Mouse (Mus musculus) activated CD4-positive, CD25-positive, alpha-beta regulatory T cell (primary cell): ENCODE data around the gene Zfp933. TPM values are rescaled to one million over a fixed set of nuclear protein-coding genes. Genes with fewer than 3 reads are reported as not detected.

Experiments
- polyA plus RNA-seq, 2 experiments: library from polyadenylated mRNA; unstranded; fragments of 100-300 nt; shearing (Covaris generic); gene quantifications; one replicate each; pipeline ENCODE4 v1.2.1; 2017

Zfp933 gene
- polyA plus RNA-seq: 1 to 10 TPM; 3.5 to 7.6 TPM

GRCm38 (mm10) chr4:147847614-147848583 lies at the start of gene Zfp933:
Zfp933 (minus strand) TSS chr4:147848366.

DNA sequence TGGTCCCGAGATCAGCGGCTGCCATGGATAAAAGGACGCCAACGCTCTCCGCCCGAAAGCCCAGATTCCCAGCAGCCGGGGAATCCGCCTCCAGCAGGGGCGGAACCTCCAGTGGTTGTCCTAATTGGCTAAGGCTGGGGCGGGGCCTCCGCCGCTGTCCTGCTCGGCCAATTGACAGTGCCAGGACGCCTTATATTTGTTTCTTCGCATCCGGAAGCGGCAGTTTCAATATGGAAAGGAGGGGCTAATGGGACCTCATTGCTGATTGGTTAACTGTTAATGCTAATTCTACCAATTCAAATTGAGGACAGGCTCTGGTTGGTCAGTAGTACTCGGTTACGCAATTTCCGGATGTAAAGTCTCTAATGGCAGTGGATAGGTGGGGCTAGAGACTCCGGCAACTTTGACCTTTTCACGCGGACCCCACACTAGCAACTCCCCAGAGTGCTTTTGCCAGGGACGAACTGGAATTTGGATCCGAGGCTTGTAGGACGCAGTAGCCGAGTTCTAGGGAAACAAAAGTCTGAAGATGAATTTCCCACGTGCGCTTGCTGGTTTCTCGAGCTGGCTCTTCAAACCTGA lies 20.4 kb upstream of the Zfp933 start, which contains the start of the genes Miip and Fv1:
Gene Miip (minus strand): TSS at position 367 of the 582 bp plus-strand sequence.
Gene Fv1 (plus strand): TSS at position 530 of the 582 bp plus-strand sequence.

DNA sequence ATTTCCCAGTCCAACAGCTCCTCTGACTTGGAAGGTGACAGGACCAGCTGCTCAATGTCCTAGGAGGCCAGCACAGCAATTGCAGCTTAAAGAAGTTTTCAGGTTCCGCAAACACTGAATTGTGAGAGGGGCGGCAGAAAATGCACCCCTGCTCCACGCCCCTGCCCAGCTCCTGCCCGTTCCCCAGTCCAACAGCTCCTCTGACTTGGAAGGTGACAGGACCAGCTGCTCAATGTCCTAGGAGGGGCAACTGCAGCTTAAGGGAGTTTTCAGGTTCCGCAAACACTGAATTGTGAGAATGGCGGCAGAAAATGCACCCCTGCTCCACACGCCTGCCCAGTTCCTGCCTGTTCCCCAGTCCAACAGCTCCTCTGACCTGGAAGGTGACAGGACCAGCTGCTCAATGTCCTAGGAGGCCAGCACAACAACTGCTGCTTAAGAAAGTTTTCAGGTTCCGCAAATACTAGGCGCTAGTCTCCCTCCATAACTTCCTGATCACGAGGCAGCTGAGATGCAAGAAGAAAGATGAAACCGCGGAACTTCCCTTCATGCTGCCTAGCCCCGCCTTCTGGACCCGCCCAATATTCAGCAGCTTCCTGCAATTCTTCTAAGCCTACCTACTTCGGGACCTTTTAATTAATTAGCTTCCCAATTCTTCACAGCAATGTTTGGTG lies 38.7 kb downstream of the Zfp933 start, which contains the start of gene Zfp984:
Gene Zfp984 (minus strand): TSS at position 497 of the 674 bp plus-strand sequence.

Other genes starting within 250 kb of the Zfp933 start
- gene Zfp979, start 205.9 kb downstream of the Zfp933 start, polyA plus RNA-seq: 1 to 10 TPM in 1 of 2 experiments, under 1 TPM in 1; 0.27 to 1.1 TPM
- gene Zfp534, start 145.8 kb downstream of the Zfp933 start, polyA plus RNA-seq: under 1 TPM in 1 of 2 experiments, not detected in 1; 0.21 TPM
- 10 to 100 TPM; 19.0 to 33.3 TPM for gene Zfp984, start 38.6 kb downstream of the Zfp933 start, polyA plus RNA-seq
- gene Miip, start 20.4 kb upstream of the Zfp933 start, polyA plus RNA-seq: 10 to 100 TPM; 88.4 to 90.0 TPM
- 1 to 10 TPM; 2.9 to 5.1 TPM for gene Fv1, start 20.6 kb upstream of the Zfp933 start, polyA plus RNA-seq
- gene Mfn2, start 56.3 kb upstream of the Zfp933 start, polyA plus RNA-seq: 10 to 100 TPM; 31.2 to 37.0 TPM
- 1 to 10 TPM; 3.7 to 6.4 TPM for gene Plod1, start 88.4 kb upstream of the Zfp933 start, polyA plus RNA-seq
- 100 to 1,000 TPM in 1 of 2 experiments, 10 to 100 TPM in 1; 87.3 to 120 TPM for gene 2510039O18Rik, start 92.5 kb upstream of the Zfp933 start, polyA plus RNA-seq
- gene Nppb, start 137.4 kb upstream of the Zfp933 start, polyA plus RNA-seq: not detected
- not detected for gene Nppa, start 152.4 kb upstream of the Zfp933 start, polyA plus RNA-seq
- gene Clcn6, start 190.5 kb upstream of the Zfp933 start, polyA plus RNA-seq: 1 to 10 TPM; 3.8 to 4.6 TPM
- 10 to 100 TPM in 1 of 2 experiments, 1 to 10 TPM in 1; 7.2 to 14.7 TPM for gene Mthfr, start 190.7 kb upstream of the Zfp933 start, polyA plus RNA-seq
- 10 to 100 TPM; 15.2 to 22.8 TPM for gene Agtrap, start 239.7 kb upstream of the Zfp933 start, polyA plus RNA-seq